Mouse (Mus musculus): ENCODE results near the gene Olfr734.
A peak's percentile ranks its signal among the peaks of the same experiment; 100 is the strongest.

Gene Olfr734

GRCm38 (mm10) chr14:50326661-50327060 is at the start of gene Olfr734:
Gene Olfr734, minus strand, starts transcription at chr14:50326761.
- no peak for DNase-seq (ENCODE audit: inconsistent ontology term)

GRCm38 (mm10) chr14:50363561-50363960 is 37.0 kb upstream of the Olfr734 start:
- DNase-seq (ENCODE audit: inconsistent ontology term): no peak

GRCm38 (mm10) chr14:50360480-50360879 is 33.9 kb upstream of the Olfr734 start:
- DNase-seq (ENCODE audit: inconsistent ontology term): no peak

GRCm38 (mm10) chr14:50357593-50357992 is 31.0 kb upstream of the Olfr734 start, which contains the start of gene Tlr11:
Gene Tlr11, plus strand, starts transcription at chr14:50357914.
- DNase-seq (ENCODE audit: inconsistent ontology term): no peak

- no peak for DNase-seq (ENCODE audit: inconsistent ontology term)
Measured at GRCm38 (mm10) chr14:50356725-50357124, 30.2 kb upstream of the Olfr734 start.

- peak; percentile 24 for DNase-seq (ENCODE audit: inconsistent ontology term)
Measured at GRCm38 (mm10) chr14:50352438-50352837, 25.9 kb upstream of the Olfr734 start.

GRCm38 (mm10) chr14:50348796-50349195 is 22.2 kb upstream of the Olfr734 start, which contains the start of gene Olfr735:
Gene Olfr735, minus strand, starts transcription at chr14:50348872.
- DNase-seq (ENCODE audit: inconsistent ontology term): no peak

GRCm38 (mm10) chr14:50301422-50301821 is 25.1 kb downstream of the Olfr734 start, which contains the start of gene Olfr733:
Gene Olfr733, minus strand, starts transcription at chr14:50301522.
- no peak for DNase-seq (ENCODE audit: inconsistent ontology term)

- no peak for DNase-seq (ENCODE audit: inconsistent ontology term)
Measured at GRCm38 (mm10) chr14:50284106-50284505, 42.5 kb downstream of the Olfr734 start, which contains the start of gene Olfr732. Gene Olfr732, minus strand, starts transcription at chr14:50284206.

Measured in Muller cell, postnatal 12 days (primary cell).